Mouse (Mus musculus) thymus, postnatal 36 days (tissue): Measurements from ENCODE around the gene Rfk.

Experiments used
- DNase-seq, 2 experiments: peaks; one replicate each; pipeline ENCODE4 v3.0.0; 2022; ENCODE audit warnings: mixed read lengths in 2 of 2

Rfk gene

DNA sequence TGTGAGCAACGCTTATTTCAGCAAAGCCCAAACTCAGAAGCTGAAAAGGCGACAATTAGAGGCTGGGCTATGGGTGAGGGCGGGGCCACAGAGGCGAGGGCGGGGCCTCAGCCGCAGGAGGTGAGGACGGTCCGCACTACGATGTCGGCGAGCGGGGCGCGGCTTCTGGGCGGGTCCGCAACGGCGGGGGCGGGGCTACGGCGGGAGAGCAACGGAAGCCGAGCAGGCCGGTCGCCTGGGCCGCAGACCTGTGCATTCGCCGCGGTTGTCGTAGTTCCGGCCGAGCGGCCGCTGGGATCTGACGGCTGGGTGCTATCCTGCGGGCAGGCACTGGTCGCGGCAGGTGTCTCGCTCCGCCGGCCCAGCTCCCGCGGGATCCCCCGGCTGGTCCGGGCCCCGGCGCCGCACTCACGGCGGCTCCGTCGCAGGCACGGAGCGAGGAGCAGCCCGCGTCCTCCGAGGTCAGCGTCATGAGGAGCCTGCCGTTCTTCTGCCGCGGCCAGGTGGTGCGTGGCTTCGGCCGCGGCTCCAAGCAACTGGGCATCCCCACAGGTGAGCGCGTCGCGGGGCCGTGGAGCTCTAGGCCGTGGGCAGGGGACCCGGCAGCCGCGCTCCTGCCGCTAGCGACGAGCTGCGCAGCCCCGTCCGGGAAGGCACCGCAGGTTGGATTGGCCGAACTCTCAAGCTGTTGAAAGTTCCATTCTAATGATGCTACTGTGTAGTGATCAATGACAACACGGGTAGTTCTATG lies at the start of gene Rfk:
Gene Rfk (plus strand): TSS at position 203 of the 751 bp plus-strand sequence.
- DNase-seq: peak; percentile 93 to 94

DNA sequence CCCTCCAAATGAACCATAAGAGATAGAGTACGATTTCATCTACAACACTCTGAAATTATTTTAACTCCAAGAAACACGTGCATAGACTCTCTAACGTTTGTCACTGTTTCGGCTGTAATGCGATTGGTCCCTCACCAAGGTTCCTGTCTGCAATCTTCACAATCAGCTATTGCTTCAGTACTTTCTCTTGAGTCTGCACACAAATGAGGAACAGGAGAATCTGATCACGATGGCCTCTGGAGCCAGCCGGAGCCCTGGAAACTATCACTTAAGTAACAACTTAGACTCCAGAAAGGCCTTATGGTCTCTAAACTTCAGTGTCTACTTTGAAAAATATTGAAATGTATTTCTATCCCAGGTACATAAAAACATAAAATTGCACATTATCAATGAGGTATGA lies 49.0 kb upstream of the Rfk start:
- no peak for DNase-seq

DNA sequence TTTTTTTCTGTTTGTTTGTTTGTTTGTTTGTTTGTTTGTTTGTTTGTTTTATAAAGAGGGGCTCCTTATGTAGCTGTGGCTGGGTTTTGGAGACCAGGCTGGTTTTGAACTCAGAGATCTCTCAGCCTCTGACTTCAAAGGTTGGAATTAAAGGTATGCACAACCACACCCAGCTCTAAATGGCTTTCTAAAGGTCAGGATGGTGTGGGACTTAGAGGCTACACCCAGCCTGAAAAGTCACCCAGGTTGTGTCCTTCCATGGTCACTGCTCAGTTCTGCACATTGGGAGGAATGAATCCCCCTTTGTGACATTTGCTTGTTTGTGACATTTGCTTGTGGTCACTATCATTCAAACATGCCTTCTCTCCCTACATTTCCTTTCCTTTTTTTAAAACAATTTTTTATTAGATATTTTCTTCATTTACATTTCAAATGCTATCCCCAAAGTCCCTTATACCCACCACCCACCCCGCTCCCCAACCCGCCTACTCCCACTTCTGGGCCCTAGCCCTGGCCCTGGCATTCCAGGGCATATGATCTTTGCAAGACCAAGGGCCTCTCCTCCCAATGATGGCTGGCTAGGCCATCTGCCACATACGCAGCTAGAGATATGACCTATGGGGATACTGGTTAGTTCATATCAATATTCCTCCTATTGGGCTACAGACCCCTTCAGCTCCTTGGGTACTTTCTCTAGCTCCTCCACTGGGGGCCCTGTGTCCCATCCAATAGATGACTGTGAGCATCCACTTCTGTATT lies 46.9 kb upstream of the Rfk start:
- no peak for DNase-seq

DNA sequence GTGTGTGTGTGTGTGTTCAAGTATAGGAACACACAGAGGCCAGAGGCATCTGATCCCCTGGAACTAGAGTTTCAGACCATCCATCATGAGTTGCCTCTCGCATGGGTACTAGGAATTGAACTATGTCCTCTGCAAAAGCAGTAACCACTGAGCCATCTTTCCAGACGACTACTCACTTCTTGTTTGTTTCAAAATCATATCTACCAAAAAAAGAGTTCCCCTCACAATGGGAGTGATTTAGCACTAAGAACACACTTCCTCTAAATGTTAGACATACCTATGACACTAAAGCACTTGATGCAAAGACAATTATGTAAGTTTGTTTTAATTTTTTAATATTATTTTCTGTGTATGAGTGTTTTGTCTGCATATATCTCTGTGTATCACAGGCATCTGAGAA lies 46.0 kb upstream of the Rfk start:
- no peak for DNase-seq

DNA sequence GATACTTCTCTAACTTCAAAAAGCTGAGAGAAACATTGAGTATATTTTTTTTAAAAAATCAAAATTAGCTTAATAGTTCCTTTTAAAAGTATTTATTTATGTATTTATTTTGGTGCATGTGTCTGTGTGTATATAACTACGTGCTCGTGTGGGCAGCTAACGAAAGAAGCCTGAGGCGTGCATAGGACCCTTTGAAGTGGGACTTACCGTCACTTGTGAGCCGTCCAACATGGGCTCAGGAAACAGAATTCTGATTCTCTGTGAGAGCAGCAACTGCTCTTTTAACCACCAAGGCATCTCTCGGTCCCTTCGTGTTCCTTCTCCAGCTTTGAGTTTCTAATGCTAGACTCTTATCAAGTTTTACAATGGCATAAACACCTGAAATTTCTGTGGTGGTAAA lies 40.1 kb upstream of the Rfk start:
- no peak for DNase-seq

DNA sequence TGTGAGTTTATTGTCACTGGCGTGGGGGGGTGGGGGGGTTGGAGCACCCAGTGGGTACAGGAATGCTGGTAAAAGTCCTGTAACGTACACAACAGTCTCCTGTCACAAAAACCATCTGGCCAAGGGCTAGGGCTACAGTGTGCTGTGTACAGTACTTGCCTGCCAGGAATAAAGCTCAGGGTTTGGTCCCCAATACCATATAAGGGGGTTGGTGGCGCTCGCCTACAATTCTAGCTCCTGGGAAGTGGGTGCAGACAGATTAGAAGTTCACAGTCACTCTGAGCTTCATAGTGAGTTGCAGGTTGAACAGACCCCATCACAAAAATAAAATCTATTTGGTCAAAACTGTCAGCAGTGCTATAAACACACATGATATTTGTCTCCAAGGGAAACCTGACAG lies 39.5 kb upstream of the Rfk start:
- no peak for DNase-seq

DNA sequence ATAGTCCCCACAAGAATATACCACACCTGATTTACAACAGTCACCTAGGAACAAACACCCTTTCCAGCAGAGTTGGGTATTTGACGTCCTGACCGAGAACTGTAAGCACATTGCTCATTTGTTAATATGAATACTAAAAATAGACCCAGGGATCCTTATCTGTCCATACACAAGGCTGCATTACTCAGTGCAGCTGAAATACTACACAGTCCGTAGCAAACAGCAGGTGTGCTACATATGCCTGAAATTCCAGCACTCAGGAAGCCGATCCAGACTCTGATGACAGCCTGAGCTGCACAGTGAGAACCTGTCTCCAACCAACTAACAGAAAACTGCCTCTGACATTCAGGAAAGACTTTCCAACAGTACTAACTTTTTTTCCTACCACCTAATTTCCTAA lies 39.0 kb upstream of the Rfk start:
- no peak for DNase-seq

DNA sequence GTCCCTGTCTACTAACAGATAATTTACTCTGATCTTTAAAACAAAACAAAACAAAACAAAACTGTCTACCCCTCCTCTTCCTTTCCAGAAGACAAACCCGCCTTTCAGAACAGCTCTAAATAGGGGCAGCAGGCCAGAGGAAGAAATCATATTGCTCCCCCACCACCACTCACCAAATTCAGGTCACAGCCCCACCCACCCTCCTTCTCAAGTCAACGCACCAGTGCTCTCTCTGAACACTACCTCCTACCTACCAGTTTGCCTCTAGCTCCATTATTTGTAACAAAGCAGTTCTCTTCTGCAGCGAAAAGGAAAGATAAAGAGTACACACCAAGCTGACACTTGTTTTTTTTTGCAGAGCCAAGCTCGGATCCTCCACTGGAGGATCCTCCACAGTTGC lies 38.5 kb upstream of the Rfk start:
- DNase-seq: peak in 1 of 2 experiments; percentile 8

DNA sequence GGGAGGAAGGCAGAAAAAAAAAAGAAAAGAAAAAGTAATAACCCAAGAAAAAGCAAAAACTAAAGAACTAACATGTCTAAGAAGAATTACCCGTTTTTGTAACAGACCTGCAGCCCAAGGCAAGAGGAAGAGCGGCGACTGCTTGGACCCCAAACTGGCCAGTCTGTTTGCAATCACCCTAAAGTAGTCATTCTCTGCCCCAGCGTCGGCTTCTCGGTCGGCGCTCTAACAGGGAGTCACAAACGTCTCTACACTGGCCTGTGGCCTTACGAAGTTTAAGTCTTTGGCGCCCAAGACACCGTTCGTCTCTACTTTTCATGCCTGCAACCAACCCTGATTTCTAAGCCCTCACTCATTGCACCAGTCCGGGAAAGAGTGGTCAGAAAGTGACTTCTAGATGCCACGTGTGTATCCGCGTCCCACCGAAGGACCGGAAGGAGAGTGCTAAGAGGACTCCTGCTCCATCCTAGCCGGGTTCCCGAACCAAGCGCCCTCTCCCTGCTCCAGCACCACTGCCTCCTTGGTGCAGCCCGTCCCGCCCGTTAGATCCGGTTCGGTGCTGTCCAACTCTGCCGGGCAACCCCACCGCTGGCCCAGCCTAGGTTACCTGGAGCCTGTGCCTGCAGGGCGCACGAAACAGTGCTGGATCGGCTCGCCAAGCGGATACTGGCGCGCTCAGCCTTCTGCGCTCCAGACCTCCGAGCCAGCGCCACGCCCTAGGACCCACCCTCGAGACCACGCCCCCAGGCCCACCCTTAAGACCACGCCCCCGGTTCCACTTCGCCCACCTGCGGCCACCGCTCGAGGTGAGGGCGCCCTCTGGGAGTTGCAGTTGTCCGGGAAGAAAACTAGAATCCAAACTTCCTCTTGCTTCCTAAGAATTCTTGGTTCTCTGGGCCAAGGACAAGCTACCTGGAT lies 37.6 kb upstream of the Rfk start:
- DNase-seq: peak; percentile 77 to 79

DNA sequence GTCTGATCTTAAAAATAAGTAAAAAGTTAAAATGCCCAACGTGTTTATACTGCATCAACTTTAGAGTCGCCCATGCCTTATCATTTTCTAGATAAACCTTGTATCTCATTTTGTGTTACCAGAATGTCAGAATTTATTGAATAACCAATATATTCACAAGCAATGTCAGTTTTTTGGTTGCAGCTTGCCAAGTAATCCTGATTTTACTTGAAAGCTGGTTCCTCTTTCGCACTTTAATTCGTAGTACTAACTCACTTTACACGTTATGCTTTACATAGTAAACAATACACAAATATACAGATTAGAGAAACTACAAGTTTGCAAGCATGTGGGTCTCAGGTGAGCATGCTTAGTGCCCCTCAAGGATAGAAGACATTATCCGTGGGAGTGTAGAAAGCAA lies 36.9 kb upstream of the Rfk start:
- DNase-seq: no peak

DNA sequence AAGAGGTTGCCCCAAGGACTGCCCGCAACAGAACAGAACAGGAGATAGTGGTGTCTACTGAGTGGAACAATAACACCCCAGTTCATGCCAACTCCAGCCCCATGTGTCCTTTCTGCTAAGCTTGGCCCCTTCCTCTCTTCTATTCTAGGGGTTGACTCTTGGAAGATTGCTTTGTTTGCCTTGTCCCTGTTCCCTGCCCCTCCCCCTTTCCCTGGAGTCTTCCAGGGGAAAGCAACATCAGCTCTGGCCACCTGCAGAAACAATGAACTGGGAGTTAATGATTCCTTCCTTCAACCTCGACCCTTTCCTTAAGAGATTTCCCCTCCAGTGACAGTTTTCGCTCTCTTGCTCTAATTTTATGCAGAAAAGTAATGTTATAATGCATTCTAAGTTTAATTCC lies 36.5 kb upstream of the Rfk start:
- no peak for DNase-seq

DNA sequence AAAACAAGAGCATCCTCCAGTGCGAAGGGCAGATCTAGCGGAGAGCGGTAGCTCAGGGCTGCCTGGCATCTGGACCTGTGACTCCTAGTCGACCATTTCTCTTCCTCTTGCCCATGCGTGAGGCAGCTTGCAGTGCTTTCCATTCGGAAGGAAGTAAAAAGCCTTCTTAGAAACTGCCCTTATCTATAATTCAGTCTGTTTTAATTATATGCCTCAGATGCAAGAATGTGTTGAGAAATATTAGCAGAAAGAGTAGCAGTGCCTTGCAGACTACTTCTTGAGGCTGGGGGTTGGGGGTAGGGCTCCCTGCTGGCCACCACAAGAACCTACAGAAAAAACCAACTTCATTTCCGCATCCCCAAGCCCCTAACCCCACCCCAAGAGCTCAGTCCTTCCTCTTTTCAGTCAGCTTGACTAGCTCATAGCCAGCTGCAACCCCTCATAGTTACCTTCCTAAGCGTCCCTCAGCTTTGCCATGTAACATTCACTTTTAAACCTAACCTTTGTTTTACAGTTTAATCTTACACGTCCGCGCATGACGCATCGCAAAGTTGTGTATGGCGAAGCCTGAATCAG lies 34.4 kb upstream of the Rfk start:
- DNase-seq: no peak

DNA sequence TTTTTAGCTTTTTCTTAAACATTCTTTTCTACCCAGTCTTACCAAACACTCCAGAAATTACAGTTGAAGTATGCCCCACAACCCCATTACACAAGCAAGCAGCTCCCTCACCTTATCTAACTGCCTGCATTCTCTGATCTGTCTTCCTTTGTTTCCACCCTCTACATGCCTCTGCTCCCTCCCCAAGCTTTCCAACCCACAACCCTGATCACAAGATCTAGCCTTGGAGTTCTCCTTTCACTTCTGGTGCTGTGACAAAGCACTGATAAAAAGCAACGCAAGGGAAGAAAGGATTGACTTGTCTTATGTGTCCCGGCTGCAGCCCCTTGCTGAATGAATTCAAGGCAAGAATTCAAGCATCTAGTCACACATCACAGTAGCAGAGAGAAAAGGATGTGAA lies 32.7 kb upstream of the Rfk start:
- DNase-seq: no peak

DNA sequence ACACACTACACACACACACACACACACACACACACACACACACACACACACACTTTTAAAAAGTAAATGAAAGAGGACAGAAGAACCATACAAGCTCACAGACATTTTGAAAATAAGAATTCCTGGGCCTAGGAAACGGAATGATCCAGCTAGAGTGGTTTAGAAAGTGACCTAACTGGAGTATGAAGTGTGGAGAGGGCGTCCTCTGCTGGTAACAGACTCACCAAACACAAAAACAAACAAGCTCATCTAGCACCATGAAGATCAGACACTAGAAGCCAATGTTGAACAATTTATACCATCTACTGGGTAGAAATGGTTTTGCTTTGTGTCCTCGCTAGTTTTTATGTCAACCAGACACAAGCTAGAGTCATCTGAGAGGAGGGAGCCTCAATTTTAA lies 29.1 kb upstream of the Rfk start:
- DNase-seq: no peak

DNA sequence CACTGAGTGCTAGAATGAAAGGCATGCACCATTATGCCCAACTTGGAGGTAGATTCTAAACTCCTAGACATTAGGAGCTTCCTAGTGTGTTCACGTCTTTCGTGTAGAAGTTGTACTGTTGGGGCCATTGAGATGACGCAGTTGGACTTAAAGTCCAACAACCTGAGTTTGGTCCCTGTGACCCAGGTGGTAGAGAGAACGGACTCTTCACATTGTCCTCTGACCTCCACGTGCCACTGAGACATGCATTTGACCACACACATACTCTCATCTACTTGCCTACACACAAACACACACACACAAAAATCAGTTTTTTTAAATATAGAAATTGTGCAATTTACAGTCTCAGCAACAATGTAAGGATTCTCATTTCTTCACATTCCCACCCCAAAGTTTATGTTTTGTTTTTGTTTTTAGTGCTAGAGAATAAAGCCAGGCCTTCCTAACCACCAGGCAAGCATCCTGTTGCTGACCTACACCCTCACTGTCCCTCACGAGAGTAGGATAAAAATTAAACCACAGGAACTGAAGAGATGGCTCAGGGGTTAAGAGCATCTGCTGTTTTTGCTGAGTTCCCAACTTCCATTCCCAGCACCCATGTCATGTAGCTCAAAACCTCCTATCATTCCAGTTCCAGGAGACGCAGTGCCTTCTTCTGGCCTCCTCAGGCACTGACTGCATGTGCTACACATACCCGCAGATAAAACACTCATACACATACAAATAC lies 27.3 kb upstream of the Rfk start:
- DNase-seq: no peak

DNA sequence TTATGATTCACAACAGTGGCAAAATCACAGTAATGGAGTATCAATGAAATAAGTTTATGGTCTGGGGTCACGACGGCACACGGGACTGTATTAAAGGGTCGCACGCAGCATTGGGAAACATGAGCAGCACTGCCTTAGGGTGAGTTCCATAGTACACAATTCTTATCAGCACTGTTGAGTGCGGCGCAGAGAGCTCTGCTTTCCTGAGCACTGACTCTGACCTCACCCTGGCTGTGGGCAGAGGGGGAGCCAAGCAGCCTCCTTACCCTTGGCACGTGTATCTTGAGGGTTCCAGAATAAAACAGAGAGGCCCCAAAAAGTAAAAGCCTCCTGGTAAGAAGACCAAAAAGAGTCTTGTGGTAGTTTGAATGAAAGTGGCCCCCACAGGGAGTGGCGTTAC lies 25.3 kb upstream of the Rfk start:
- DNase-seq: no peak

DNA sequence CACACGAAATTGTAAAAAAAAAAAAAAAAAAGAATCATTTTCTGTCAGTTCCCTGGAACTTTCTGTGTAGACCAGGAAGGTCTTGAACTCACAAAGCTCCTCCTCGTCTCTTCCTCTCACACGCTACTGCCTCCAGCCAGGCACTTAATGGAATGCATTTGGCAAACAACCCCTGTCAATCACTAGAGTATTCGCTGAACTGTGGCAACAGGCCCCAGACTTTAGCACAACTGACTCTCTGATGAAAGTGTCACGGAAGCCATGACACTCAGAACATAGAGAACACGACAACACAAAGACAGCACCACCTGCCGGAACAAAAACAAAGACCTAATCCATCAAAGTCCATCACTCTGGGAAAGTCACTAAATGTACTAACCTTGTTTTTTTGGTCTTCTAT lies 24.3 kb upstream of the Rfk start:
- no peak for DNase-seq

DNA sequence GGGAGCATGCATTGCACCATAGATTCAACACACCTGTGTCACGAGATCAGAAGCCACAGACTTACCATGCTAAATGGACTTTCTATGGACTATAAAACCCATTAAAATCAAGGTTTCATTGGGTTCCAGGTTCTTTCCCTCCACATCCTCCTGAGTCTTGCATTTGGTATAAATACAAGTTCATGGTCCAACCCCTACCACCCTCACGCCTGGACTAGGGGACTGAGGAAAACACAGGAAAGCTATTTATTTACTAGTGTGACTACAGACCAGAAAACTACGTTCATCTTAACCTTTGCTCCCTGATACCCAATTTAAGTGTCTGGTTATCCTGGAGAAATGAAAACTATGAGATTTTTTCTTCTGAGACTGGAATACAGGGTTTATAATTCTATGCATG lies 21.1 kb upstream of the Rfk start, which contains the start of gene Gcnt1:
Gene Gcnt1 (minus strand): TSS at position 144 of the 400 bp plus-strand sequence.
- no peak for DNase-seq

DNA sequence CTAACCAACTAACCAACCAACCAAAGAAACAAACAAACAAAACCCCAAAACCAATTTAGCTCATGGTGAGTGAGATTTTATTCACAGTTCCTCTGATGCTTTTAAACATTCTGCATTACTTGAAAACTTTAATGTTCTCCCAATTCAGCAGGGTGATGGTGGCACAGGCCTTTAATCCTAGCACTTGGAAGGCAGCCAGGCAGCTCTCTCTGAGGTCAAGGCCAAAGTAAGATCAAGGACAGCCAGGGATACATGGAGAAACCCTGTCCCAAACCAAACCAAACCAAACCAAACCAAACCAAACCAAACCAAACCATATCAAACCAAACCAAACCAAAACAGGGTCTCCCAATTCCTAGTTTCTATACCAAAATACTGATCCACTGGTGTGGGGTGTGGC lies 15.0 kb upstream of the Rfk start:
- DNase-seq: no peak

DNA sequence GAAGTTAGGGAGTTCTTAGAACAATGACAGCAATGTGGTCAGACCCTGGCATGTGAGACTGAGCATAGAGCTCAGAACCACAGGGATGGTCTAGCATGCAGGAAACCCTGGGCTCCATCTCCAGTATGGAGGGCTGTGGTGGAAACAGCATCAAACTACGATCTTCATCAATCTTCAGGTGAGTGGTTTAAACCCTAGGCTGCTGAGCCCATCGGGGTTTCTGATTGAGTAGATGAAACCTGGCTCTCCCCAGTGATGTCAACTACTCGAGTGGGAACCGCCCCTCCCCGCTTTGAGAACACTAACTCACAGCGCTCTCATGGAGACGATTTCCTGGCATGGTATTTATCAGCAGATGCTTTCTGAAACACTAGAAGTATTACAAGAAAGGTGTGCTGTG lies 13.3 kb upstream of the Rfk start:
- DNase-seq: no peak

DNA sequence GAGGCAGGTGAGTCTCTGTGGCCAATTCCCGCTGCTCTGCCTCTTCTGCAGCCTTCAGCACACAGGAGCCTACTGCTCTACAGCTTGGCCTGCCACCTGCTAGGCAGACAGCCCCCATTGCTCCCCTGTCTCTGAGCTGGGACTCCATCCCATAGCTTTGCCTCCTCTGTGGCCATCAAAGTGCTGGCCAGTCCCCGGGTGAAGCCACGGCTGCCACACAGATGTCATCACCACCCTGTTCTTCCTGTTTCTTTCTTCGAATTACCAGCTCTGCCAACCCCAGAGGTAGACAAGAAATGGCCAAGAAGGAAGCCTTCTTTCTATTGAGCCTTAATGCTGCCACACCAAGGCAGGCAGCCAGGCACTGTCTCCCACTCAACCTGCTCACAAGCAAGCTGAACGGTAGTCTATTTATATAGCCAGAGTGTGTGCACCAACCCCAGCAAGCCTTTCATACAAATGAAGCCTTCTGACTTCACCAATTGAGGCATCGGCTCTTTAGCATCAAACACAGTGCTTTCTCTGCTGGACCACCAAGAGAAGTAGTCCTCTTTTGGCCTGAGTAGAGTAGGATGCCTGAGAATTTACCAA lies 10.9 kb upstream of the Rfk start:
- no peak for DNase-seq

DNA sequence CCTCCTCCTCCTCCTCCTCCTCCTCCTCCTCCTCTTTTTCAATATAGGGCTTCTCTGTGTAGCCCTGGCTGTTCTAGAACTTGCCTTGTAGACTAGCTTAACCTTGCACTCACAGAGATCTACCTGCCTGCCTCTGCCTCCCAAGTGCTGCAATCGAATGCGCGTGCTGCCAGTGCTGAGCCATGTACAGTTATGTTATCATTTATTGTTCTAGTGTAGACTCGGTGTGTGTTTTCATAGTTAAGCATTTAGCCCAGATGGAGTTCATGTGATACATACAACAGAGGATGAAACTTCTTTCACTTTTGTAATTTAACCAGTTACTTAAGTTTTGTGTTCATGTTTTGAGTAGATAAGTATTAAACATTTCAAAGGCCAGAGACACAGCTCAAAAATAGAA lies 8.8 kb upstream of the Rfk start:
- no peak for DNase-seq
